Mouse (Mus musculus): ENCODE measurements around the gene Flot1.

The Flot1 gene

DNA sequence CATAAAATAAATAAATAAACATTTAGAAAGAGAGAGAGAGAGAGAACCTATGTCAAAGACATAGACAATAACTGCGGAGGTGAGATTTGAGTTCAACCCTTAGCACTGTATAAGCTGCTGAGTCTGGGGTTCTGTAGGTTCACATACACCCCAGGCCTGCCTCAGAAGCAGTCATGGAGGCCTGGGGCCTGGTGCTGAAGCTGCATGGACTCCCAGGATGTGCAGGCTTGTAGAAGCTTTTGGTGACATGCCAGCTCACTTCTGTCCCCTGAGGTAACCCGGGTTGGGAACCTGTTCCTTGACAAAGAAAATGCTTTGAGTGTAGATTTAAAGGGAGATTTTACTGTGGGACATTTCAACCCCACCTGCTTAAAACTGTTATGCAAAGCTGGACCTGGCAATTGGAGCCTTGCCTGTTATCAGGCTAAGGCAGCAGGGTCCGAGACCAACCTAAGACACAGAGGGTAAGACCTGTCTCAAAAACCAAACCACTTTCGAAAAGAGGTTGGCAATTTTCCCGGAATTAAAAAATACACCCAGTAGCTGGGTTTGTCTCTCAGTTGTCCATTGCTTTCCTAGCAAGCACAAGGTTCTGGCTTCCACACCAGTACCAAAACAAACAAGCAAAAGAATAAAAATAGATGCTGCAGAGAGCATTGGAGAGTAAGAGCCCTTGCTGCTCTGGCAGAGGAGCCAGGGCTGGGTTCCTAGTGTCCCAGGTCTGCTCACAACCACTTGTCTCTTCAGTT lies 12.0 kb upstream of the Flot1 start:
- DNase-seq (ENCODE audit: low spot score) = peak; percentile 81

DNA sequence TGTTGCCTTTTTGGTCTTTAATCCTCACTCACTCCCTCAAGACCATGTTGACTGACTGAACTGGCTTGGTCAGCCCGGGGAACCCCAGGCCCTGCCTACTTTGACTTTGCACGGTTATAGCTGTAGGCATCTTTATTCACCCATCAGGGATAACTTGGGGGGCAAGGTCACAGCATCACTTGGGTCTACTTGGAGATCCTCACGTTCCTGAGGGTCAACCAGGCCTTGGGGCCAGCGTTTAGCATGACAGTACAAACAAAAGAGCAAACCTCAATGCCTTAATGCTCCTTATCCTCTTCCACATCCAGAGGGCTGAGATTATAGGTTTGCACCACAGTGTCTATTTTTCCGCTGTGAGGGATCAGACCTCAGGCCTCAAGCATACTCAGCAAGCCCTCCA lies 10.7 kb upstream of the Flot1 start:
- DNase-seq (ENCODE audit: low spot score) = no peak

- no peak for DNase-seq (ENCODE audit: low spot score)
These were observed 10.3 kb upstream of the Flot1 start for GRCm38 (mm10) chr17:35812736-35813135.

DNA sequence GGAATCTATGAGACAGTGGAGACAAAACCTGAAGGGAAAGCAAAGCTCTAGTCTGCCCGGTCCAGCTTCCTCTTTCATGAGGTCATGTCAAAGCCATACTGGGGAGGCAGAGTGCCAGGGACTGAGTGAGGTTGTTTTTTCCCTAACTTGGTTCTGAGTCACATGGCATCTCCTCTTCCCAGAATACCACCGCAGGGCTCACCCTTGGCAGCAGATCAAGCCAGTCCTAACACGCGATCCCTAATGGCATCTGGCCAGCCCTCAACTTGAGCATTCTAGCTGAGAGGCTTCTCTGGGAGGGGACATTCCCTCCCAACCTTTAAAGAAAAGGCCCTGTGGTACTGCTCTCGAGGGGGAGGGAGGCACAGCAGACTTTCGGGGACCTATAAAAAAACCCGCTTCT lies 9.8 kb upstream of the Flot1 start:
- peak; percentile 99 for DNase-seq (ENCODE audit: low spot score)

DNA sequence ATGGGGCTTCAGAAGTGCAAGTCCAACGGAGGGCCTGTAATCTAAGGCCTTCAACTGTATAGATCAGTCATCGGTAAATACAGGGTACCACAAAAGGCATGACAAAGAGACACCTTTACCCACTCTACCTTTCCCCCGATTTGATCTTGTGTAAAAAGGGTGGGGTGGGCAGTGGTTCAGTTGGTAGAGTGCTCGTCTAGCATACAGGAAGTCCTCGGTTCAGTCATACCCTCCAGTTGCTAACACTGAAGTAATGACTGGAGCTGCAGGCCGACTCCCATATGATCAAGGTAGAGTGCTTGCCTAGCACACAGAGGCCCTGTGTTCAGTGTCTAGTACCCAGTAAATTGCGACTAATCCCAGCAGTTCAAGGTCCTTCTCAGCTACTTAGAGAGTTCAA lies 9.4 kb upstream of the Flot1 start:
- DNase-seq (ENCODE audit: low spot score) = no peak

DNA sequence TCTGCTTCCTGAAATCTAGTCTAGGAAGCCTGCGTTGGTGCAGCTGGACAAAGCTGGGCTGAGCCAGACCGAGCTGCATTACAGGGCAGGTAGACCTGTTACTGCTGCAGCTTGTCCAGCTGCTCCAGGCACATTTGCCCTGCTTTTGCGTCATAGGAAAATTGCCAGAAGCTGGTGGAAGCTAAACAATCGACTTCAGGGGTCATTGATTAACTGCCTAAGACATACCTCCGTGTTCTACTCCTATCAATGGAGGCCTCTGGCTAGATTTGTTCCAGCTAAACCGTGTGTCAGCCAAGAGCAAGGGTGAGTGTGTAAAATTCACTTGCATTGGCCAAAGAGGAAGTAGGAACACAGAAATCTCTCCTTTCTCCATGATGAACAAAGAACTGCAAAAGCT lies 8.4 kb upstream of the Flot1 start:
- peak; percentile 28 for DNase-seq (ENCODE audit: low spot score)

- DNase-seq (ENCODE audit: low spot score) = no peak
These were observed 7.2 kb upstream of the Flot1 start for GRCm38 (mm10) chr17:35815836-35816235.

- no peak for DNase-seq (ENCODE audit: low spot score)
These were observed 6.3 kb upstream of the Flot1 start for GRCm38 (mm10) chr17:35816686-35817085.

- no peak for DNase-seq (ENCODE audit: low spot score)
These were observed 5.8 kb upstream of the Flot1 start for GRCm38 (mm10) chr17:35817226-35817625.

GRCm38 (mm10) chr17:35820111-35820510 lies 2.9 kb upstream of the Flot1 start:
- no peak for DNase-seq (ENCODE audit: low spot score)

DNA sequence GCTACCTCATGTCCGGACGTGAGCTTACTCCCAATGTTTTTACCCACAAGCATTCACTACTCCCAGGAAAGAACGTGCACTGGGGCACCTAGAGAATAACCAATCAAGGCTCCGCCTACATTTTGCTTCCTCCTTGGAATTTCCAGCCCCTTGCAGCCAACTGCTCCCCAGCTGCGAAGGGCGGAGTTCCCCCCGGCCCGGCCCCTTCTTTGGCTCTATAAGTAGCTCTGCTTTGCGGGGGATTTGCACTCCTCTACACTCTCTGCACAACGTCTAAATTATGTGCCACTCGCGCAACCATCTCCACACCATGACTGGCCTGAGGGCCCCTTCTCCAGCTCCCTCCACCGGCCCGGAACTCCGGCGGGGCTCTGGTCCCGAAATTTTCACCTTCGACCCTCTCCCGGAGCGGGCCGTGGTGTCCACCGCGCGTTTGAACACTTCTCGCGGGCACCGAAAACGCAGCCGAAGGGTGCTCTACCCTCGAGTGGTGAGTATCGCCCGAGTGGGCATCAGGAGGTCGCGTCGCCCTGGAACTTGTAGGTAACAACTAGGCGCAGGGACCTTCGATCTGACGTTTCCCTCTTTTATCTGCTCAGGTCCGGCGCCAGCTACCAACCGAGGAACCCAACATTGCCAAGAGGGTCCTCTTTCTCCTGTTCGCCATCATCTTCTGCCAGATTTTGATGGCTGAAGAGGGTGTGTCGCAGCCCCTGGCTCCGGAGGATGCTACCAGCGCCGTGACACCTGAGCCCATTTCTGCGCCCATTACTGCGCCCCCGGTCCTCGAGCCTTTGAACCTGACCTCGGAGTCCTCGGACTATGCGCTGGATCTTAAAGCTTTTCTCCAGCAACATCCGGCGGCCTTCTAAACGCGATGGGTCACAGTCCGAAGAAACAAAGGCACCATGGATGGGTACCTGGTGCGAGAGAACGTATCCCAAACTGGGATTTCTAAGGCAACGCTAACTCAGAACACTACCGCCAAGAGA lies 1.3 kb upstream of the Flot1 start, which contains the start of gene Ier3:
TSS of gene Ier3 (plus strand) at position 246 of the 992 bp plus-strand sequence.
- peak; percentile 75 for DNase-seq (ENCODE audit: low spot score)

DNA sequence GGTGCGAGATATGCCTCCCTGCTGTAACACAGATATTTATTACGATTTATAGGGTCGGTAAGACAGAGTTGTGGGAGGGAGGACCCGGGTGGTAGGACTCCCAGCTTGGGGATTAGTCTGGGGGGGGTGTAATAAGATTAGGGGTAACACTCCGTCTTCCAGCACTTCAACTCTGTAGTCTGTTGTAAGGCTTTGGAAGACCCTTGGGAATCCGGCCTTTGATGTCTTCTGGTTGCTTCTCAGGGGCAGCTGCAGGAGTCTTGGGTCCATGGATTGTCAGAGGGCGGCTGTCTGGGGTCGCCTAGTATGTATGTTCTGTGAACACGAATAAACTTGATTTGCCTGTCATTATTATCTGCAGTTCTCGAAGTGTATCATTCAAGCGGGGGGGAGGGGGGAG lies 466 bp upstream of the Flot1 start:
- DNase-seq (ENCODE audit: low spot score) = no peak

DNA sequence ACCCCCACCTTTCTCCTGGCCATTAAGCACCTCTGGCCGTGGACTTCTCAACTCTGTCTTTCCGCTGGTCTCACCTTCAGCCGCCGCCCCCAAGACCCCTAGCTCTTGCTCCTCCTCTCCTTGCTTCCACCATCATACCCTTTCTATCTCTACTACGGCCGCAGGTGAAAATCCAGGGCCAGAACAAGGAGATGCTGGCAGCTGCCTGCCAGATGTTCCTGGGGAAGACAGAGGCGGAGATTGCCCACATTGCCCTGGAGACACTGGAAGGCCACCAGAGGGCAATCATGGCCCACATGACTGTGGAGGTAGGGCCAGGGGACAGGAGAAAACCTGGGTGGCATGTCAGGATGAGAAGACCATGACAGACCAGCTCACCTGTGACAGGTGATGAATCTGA lies 1.4 kb downstream of the Flot1 start:
- peak; percentile 41 for DNase-seq (ENCODE audit: low spot score)

GRCm38 (mm10) chr17:35825109-35825850 lies 2.2 kb downstream of the Flot1 start:
- DNase-seq (ENCODE audit: low spot score) = no peak

DNA sequence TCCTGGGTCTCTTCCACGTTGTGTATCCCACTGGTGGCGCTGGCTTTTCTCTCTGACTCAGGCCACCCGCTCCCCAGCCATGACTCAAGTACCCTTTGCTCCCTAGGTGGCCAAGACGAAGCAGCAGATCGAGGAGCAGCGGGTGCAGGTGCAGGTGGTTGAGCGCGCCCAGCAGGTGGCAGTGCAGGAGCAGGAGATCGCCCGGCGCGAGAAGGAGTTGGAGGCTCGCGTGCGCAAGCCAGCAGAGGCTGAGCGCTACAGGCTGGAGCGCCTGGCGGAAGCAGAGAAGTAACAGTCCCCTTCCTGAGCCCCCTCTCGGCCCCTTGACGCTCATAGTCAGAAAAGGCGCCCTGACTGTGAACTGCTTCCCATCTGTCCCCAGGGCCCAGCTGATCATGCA lies 6.7 kb downstream of the Flot1 start:
- no peak for DNase-seq (ENCODE audit: low spot score)

- no peak for DNase-seq (ENCODE audit: low spot score)
These were observed 9.6 kb downstream of the Flot1 start for GRCm38 (mm10) chr17:35832400-35833238.

- peak; percentile 64 for DNase-seq (ENCODE audit: low spot score)
These were observed 10.3 kb downstream of the Flot1 start for GRCm38 (mm10) chr17:35833239-35833751.

- DNase-seq (ENCODE audit: low spot score) = no peak
These were observed 10.9 kb downstream of the Flot1 start for GRCm38 (mm10) chr17:35833894-35834293.

- DNase-seq (ENCODE audit: low spot score) = peak; percentile 54
These were observed 11.8 kb downstream of the Flot1 start for GRCm38 (mm10) chr17:35834696-35835422.

DNA sequence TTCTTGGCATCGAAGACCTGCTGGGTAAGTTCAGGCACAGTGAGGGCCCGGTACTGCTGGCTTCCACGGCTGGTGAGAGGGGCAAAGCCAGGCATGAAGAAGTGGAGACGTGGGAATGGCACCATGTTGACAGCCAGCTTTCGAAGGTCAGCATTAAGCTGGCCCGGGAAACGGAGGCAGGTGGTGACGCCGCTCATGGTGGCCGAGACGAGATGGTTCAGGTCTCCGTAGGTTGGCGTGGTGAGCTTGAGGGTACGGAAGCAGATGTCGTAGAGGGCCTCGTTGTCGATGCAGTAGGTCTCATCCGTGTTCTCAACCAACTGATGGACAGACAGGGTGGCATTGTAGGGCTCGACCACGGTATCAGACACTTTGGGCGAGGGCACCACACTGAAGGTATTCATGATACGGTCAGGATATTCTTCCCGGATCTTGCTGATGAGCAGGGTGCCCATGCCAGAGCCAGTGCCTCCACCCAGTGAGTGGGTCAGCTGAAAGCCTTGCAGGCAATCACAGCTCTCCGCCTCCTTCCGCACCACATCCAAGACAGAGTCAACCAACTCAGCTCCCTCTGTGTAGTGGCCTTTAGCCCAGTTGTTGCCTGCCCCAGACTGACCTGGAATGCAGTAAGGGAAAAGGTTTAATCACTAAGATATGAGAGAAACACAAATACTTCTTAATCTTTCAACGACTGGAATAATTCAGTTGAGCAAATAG lies 12.6 kb downstream of the Flot1 start:
- DNase-seq (ENCODE audit: low spot score) = peak; percentile 68
